7 mouse cellular contexts compared by ENCODE assay signal in genomic region chr19:8711506-8711905, GRCm38 (mm10). TPM values are rescaled to one million over a fixed set of nuclear protein-coding genes. Genes with fewer than 3 reads are reported as not detected.
DNase-seq lines count a peak whose midpoint lies in the region; ATAC-seq lines count a peak whose summit lies in the region.

No protein-coding gene starts in this region.

- H3K4me1 ChIP-seq in forebrain, embryonic 16.5 days (replicated peaks; ENCODE audit: control insufficient read depth, insufficient read depth, low read length), result peaks cover 36% of the 10 kb centered on the region
- H3K4me1 ChIP-seq in liver, embryonic 13.5 days (replicated peaks), result peaks cover 85% of the 10 kb centered on the region

- WGBS in forebrain, embryonic 16.5 days, result 76% methylated on average over 4 of the region's 4 CpGs
- WGBS in liver, embryonic 13.5 days (ENCODE audit: insufficient replicate concordance), result 72% methylated on average over 4 of the region's 4 CpGs

- H3K27me3 ChIP-seq in forebrain, embryonic 16.5 days (replicated peaks; ENCODE audit: control insufficient read depth, insufficient read depth, low read length), result no peaks in the 10 kb centered on the region
- H3K27me3 ChIP-seq in liver, embryonic 13.5 days, result no peaks in the 10 kb centered on the region

- peaks cover 29% of the 10 kb centered on the region for H3K36me3 ChIP-seq in forebrain, embryonic 16.5 days (ENCODE audit: control insufficient read depth, insufficient read depth)
- H3K36me3 ChIP-seq in liver, embryonic 13.5 days, result peaks cover 61% of the 10 kb centered on the region

- H3K27ac ChIP-seq in forebrain, embryonic 16.5 days (ENCODE audit: low read length), result no peak overlapping the region
- peak overlapping the region; percentile 99 for H3K27ac ChIP-seq in liver, embryonic 13.5 days

- peak; percentile 14 for DNase-seq in thymus, postnatal 14 days
- DNase-seq in thymus, postnatal 25 days, result no peak
- DNase-seq in liver, embryonic 13.5 days, result no peak
- no peak for DNase-seq in ovary, postnatal 10 days (ENCODE audit: low spot score)
- DNase-seq in right cerebral cortex, adult 18-20 months, result no peak
- no peak for DNase-seq in adrenal gland, postnatal 25 days

- ATAC-seq in forebrain, embryonic 16.5 days, result no peak
- ATAC-seq in liver, embryonic 13.5 days (ENCODE audit: low read depth), result no peak

- no peaks in the 10 kb centered on the region for H3K9me3 ChIP-seq in forebrain, embryonic 16.5 days (ENCODE audit: control insufficient read depth, low read length)
- H3K9me3 ChIP-seq in liver, embryonic 13.5 days (replicated peaks), result no peaks in the 10 kb centered on the region

- H3K4me3 ChIP-seq in forebrain, embryonic 16.5 days (replicated peaks; ENCODE audit: low read length), result no peak overlapping the region
- H3K4me3 ChIP-seq in liver, embryonic 13.5 days (replicated peaks), result peak overlapping the region; percentile 90

- peak overlapping the region; percentile 73 for H3K4me2 ChIP-seq in forebrain, embryonic 16.5 days (ENCODE audit: low read length)
- H3K4me2 ChIP-seq in liver, embryonic 13.5 days, result peak overlapping the region; percentile 89

- no peak overlapping the region for H3K9ac ChIP-seq in forebrain, embryonic 16.5 days (replicated peaks; ENCODE audit: low read depth, low read length)
- peak overlapping the region; percentile 94 for H3K9ac ChIP-seq in liver, embryonic 13.5 days

RNA-seq across cellular contexts. Expression of gene Slc3a2, which starts 11.7 kb away (rescaled TPM):
- 186 TPM in 2 replicates for polyA plus RNA-seq in forebrain, embryonic 16.5 days (2015; fragmentation: Nextera tagmentation; extraction: Ambion mirVana)
- 118 and 128 TPM in 2 replicates for polyA plus RNA-seq in liver, embryonic 13.5 days (2015; fragmentation: Nextera tagmentation; extraction: Ambion mirVana)
- 269 and 403 TPM in 2 replicates for total RNA-seq in adrenal gland, postnatal 25 days (2021)

RNA-seq across cellular contexts. Expression of gene Wdr74, which starts 24.1 kb away (rescaled TPM):
- 90.6 and 109 TPM in 2 replicates for polyA plus RNA-seq in forebrain, embryonic 16.5 days (2015; fragmentation: Nextera tagmentation; extraction: Ambion mirVana)
- 80.8 and 81.6 TPM in 2 replicates for polyA plus RNA-seq in liver, embryonic 13.5 days (2015; fragmentation: Nextera tagmentation; extraction: Ambion mirVana)
- 52.0 and 57.7 TPM in 2 replicates for total RNA-seq in adrenal gland, postnatal 25 days (2021)

RNA-seq across cellular contexts. Expression of gene 1700092M07Rik, which starts 29.0 kb away (rescaled TPM):
- polyA plus RNA-seq in forebrain, embryonic 16.5 days (2015; fragmentation: Nextera tagmentation; extraction: Ambion mirVana), result 2.5 and 2.8 TPM in 2 replicates
- polyA plus RNA-seq in liver, embryonic 13.5 days (2015; fragmentation: Nextera tagmentation; extraction: Ambion mirVana), result 0.81 and 1.3 TPM in 2 replicates
- total RNA-seq in adrenal gland, postnatal 25 days (2021), result 2.6 and 2.8 TPM in 2 replicates

RNA-seq across cellular contexts. Expression of gene Stx5a, which starts 29.7 kb away (rescaled TPM):
- polyA plus RNA-seq in forebrain, embryonic 16.5 days (2015; fragmentation: Nextera tagmentation; extraction: Ambion mirVana), result 129 and 136 TPM in 2 replicates
- 48.2 and 51.9 TPM in 2 replicates for polyA plus RNA-seq in liver, embryonic 13.5 days (2015; fragmentation: Nextera tagmentation; extraction: Ambion mirVana)
- total RNA-seq in adrenal gland, postnatal 25 days (2021), result 92.3 and 106 TPM in 2 replicates

RNA-seq across cellular contexts. Expression of gene Nxf1, which starts 45.4 kb away (rescaled TPM):
- polyA plus RNA-seq in forebrain, embryonic 16.5 days (2015; fragmentation: Nextera tagmentation; extraction: Ambion mirVana), result 200 and 218 TPM in 2 replicates
- 93.3 and 104 TPM in 2 replicates for polyA plus RNA-seq in liver, embryonic 13.5 days (2015; fragmentation: Nextera tagmentation; extraction: Ambion mirVana)
- 128 and 179 TPM in 2 replicates for total RNA-seq in adrenal gland, postnatal 25 days (2021)
